Mouse (Mus musculus) thymus, postnatal 0 days (tissue): ENCODE data around the gene Cyp4a32. TPM values are rescaled to one million over a fixed set of nuclear protein-coding genes. Genes with fewer than 3 reads are reported as not detected.
"Not testable (repeated sequence)": the region's sequence is repeated elsewhere in the genome, so short reads cannot be mapped to it uniquely, and the experiment has no call there.

Experiments used
- DNase-seq: peaks from one replicate; pipeline ENCODE4 v3.0.0-alpha.2; 2015; ENCODE audit warnings: low spot score
- polyA plus RNA-seq: library from polyadenylated mRNA; unstranded; fragments of >200 nt; fragmentation: Nextera tagmentation; extraction: Ambion mirVana; gene quantifications from 2 replicates; pipeline ENCODE4 v1.2.1, GENCODE M21; 2015

Cyp4a32 gene
- not detected in 2 replicates for polyA plus RNA-seq

GRCm38 (mm10) chr4:115600611-115601010 is at the start of gene Cyp4a32:
TSS of gene Cyp4a32 (plus strand) at chr4:115600969.
- not testable (repeated sequence) for DNase-seq

GRCm38 (mm10) chr4:115552726-115553125 is 48.0 kb upstream of the Cyp4a32 start:
- DNase-seq = no peak

DNA sequence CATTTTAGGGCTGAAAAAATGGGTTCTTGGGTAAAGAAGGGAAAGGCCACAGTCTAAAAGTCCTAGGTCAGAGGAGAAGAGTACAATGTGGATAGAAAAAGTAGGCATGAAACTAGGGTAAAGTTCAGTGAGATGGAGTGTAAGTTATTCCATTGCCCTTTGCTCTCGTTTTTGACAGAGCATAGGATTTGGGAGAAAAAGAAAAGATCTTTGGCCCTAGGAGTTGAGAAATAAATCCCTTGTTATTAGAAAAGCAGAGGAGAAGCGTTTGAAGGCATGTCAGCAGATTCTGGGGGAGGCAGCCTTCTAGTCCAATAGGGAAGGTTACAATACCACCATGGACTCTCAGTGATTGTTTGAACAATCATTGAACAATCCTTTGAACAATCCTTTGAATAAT is 45.3 kb upstream of the Cyp4a32 start:
- no peak for DNase-seq

DNA sequence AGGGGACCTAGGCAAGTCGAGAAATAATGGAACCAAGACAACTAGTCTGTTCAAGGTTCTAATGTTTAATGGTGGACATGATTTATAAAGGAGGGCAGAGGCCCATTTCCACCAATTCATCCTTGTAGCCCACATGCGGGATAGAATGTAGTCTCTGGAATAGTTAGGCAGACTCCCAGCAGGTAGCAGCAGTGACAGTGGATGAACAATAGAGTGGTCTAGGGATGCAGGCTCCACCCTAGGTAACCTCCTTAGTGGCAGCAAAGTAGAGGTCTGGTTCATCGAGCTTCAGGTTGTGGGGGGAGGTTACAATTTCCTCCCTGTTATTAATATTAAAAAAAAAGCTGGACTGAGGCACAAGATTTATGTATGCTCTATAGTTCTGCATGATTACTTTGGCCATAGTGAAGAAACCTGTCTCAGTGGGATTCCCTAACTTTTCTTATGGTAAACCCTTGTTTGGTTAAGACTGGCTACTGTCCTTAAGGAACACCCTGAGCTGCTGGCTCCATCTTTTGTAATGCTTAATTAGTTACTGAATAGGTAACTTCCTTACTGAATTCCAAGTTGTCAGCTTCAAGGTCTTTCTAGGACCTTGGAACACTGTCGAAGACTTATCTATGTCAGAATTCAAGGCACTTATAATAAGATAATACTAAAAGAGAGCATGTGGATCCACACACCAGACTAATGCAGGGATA is 42.8 kb upstream of the Cyp4a32 start:
- DNase-seq = no peak

DNA sequence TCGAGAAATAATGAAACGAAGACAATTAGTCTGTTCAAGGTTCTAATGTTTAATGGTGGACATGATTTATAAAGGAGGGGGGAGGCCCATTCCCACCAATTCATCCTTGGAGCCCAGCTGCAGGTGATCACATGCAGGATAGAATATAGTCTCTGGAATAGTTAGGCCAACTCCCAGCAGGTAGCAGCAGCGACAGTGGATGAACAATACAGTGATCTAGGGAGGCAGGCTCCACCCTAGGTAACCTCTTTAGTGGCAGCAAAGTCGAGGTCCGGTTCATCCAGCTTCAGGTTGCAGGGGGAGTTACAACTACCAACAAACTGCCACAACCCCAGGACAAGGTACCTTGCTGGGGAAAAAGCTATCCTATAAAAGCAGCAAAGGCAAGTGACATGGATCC is 39.5 kb upstream of the Cyp4a32 start:
- not testable (repeated sequence) for DNase-seq

DNA sequence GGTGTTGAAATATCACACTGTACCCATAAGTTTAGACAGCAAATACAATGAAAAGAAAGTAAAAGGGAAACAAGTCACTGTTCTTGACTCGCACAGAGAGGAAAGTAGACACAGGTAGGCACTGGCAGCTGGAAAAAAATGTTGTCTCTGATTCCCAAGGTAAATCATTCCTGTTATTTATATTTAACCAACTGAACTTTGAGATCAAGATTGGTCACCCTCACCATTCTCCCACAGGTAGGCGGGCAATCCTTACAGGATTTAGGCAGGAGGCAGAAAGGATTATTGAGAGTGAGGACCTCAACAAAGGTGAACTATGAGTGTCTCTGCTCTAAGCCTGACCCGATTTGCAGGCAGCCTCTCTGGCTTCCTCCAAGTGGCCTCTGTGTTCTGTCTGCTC is 37.4 kb upstream of the Cyp4a32 start, which contains the start of gene Cyp4a31:
Gene Cyp4a31, plus strand, starts transcription at position 249 of the 400 bp plus-strand sequence.
- DNase-seq = no peak

- DNase-seq = not testable (repeated sequence)
Observed at GRCm38 (mm10) chr4:115564469-115565225, 36.1 kb upstream of the Cyp4a32 start.

- DNase-seq = no peak
Observed at GRCm38 (mm10) chr4:115575255-115575654, 25.5 kb upstream of the Cyp4a32 start.

GRCm38 (mm10) chr4:115575776-115576175 is 25.0 kb upstream of the Cyp4a32 start:
- no peak for DNase-seq

GRCm38 (mm10) chr4:115583036-115583435 is 17.7 kb upstream of the Cyp4a32 start:
- DNase-seq = no peak

DNA sequence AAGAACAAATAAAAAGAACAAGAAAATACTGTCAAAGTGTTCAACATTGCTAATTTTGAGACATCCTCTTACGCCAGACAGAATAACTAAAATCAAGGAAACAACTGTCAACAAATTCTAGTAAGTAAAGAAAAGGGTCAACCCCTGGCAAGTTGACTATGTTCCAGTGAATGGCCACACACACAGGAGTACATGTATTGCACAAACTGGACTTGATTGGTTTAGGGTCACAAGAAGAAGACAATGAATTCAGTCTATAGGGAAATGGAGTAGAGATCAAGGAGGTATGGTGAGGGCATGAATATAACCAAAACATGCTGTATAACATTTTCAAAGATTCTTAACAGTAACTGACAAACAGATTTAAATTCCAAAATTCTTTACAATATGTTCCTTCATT is 4.4 kb upstream of the Cyp4a32 start:
- no peak for DNase-seq

GRCm38 (mm10) chr4:115596824-115597336 is 3.9 kb upstream of the Cyp4a32 start:
- DNase-seq = no peak

DNA sequence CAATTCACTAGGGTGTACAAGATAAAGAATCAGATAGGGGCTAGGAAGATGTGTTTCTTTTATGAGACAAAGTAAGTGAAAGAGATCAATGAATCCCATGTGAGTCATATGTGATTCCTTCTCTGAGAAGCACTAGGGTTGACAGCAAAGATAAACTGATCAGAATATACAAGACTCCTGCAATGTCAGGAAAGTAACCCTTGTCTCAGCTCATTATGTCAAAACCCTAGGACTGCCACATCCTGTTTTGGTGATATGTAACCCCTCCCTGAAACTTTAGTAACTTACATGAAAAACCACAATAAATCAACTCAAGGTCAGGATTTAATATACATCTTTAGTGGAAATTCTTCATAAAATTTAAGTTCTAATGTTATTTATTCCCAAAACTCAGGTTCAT is 13.2 kb downstream of the Cyp4a32 start:
- no peak for DNase-seq

DNA sequence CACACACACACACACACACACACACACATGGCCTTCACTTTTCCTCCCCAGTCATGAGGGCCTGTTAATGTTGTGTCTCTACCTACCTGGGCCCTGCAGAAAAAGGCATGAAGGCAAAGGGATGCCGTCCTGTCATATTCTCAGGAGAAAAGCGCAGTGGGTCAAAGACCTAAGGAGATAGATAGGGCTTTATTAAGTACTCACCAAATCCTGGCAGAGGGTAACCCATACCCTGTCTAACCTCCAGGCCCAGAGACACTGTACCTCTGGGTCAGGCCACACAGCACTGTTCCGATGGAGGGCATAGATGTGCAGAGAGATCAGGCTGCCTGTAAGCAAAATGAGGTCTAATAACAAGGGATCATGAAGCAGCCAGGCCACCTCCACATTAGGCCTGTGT is 24.8 kb downstream of the Cyp4a32 start:
- not testable (repeated sequence) for DNase-seq

- DNase-seq = no peak
Observed at GRCm38 (mm10) chr4:115642967-115643754, 42.4 kb downstream of the Cyp4a32 start.

DNA sequence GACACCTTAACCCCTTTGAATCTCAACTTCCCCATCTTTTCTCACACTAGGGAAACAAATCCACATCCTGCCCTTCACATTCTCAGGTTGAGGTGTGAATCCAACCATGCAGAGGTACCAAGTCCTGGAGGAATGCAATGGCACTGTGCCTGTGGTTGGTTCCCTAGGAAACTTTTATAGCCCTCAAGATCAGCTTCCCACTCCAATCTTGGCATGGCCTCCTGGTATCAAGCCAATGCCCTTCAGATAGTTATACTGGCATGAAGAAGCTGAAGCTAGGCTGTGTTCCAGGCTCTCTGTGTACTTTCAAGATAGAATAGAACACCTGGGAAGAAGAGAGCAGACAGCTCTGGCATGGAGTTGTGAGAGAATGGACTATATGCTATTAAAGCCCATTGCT is 44.6 kb downstream of the Cyp4a32 start:
- DNase-seq = no peak

DNA sequence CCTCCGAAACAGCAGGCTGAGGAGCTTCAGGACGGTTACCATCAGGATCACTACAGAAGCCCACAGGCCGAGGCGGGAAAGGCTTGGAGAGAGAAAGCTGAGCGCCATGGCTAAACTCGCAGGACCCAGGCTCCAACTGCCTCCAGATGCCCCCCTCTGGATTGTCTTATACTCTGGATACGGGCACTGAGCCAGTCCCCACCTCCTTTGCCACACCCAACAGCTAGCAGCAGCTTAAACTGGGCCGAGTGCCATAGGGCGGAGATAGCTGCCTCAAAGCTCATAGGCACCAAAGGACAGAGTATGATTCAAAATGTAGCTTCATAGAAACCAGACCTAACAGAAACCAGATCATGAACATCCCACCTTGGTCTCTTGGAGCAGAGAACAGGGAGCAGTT is 46.8 kb downstream of the Cyp4a32 start, which contains the start of gene Cyp4b1:
Gene Cyp4b1, minus strand, starts transcription at position 144 of the 400 bp plus-strand sequence.
- no peak for DNase-seq

GRCm38 (mm10) chr4:115648752-115649151 is 48.0 kb downstream of the Cyp4a32 start:
- no peak for DNase-seq

DNA sequence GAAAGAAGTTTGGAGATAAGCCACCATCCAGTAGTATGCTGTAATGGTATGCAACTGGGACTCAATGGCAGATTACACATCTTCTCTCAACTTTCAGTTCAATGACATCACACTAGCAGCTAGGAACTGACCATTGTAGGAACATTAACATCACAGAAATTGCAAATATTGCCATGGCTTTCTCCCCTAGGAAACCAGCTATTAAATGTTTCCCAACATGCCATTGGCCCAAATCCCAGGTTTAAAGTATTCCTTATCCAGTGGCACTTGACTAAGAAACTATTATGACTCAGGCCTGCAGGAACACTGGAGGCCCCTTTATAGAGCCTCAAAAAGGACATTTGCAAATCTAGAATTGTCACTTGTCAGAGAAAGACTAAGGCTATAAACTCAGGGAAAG is 48.6 kb downstream of the Cyp4a32 start:
- no peak for DNase-seq

GRCm38 (mm10) chr4:115650866-115651265 is 50.1 kb downstream of the Cyp4a32 start:
- DNase-seq = no peak

GRCm38 (mm10) chr4:115655841-115656534 is 55.2 kb downstream of the Cyp4a32 start:
- DNase-seq = not testable (repeated sequence)
